Mouse (Mus musculus) small intestine, adult 2 months (tissue): ENCODE data around the gene Acaa1b. TPM values are rescaled to one million over a fixed set of nuclear protein-coding genes. Genes with fewer than 3 reads are reported as not detected.

ENCODE experiments used
- H3K27ac ChIP-seq: fragments of 200-500 bp; 2 replicates; pipeline ENCODE4 v1.5.1; 2012; ENCODE audit warnings: low read depth, low read length, control low read depth, inconsistent platforms; ENCODE audit not compliant: insufficient read depth
- H3K27me3 ChIP-seq: fragments of 200-500 bp; 2 replicates; pipeline ENCODE4 v1.6.1; 2012; ENCODE audit warnings: mild to moderate bottlenecking, moderate library complexity, low read length, inconsistent platforms; ENCODE audit not compliant: control insufficient read depth, insufficient read depth
- H3K36me3 ChIP-seq: fragments of 200-500 bp; 2 replicates; pipeline ENCODE4 v1.6.1; 2012; ENCODE audit warnings: mild to moderate bottlenecking, low read length, control low read depth, inconsistent platforms; ENCODE audit not compliant: control insufficient read depth, insufficient read depth
- H3K4me1 ChIP-seq: fragments of 200-500 bp; 2 replicates; pipeline ENCODE4 v1.6.1; 2012; ENCODE audit warnings: low read length, inconsistent platforms, mixed read lengths; ENCODE audit not compliant: control insufficient read depth, insufficient read depth, insufficient read length
- H3K4me3 ChIP-seq: fragments of 200-500 bp; 2 replicates; pipeline ENCODE4 v1.5.1; 2012; ENCODE audit warnings: low read depth, mild to moderate bottlenecking, control low read depth, inconsistent platforms, low read length, moderate library complexity
- CTCF ChIP-seq: fragments of 200-500 bp; IDR thresholded peaks from 2 replicates; pipeline ENCODE4 v1.5.1; 2012; ENCODE audit warnings: low read depth, mild to moderate bottlenecking, control low read depth, inconsistent platforms, low read length, moderate library complexity, mixed read lengths; ENCODE audit not compliant: insufficient replicate concordance, insufficient read length; ENCODE audit errors: extremely low read depth
- POLR2A ChIP-seq: fragments of 200-500 bp; IDR thresholded peaks from 2 replicates; pipeline ENCODE4 v1.6.1; 2012; ENCODE audit warnings: low read depth, mild to moderate bottlenecking, control low read depth, inconsistent platforms, low read length, moderate library complexity
- WGBS: fragments of 180-500 bp; shearing (Covaris S2); methylation state at CpG from one replicate; pipeline ENCODE4 v1.1.7; 2018; 5-methylcytosine and 5-hydroxymethylcytosine counted together
- polyA plus RNA-seq: library from polyadenylated mRNA; depleted of rRNA; stranded (reverse); fragments of >200 nt; gene quantifications from 2 replicates; pipeline ENCODE4 v1.2.3, GENCODE M21; 2012

The Acaa1b gene
- polyA plus RNA-seq, 1 experiment = 15.8 TPM

GRCm38 (mm10) chr9:119192202-119192990 lies 35.5 kb upstream of the Acaa1b start:
- Histone ChIP-seq H3K27me3 (no peaks in the 10 kb centered on the region), H3K27ac (peak overlapping the region; percentile 59), H3K36me3 (no peaks in the 10 kb centered on the region), H3K4me1 (peaks cover 3% of the 10 kb centered on the region; the same call in 1 of the 2 replicates), H3K4me3 (no peak overlapping the region)
- TF ChIP-seq POLR2A (no peak), CTCF (peak; percentile 81)
- WGBS = 26% methylated on average over 11 of the region's 11 CpGs

- TF ChIP-seq POLR2A (no peak), CTCF (no peak)
- H3K27ac ChIP-seq = no peak overlapping the region
- no peaks in the 10 kb centered on the region for H3K27me3 ChIP-seq
- no peak overlapping the region for H3K4me3 ChIP-seq
- no peaks in the 10 kb centered on the region for H3K4me1 ChIP-seq
- H3K36me3 ChIP-seq = no peaks in the 10 kb centered on the region
- 25% methylated on average over 3 of the region's 3 CpGs for WGBS
Observed at GRCm38 (mm10) chr9:119181241-119181728, 24.4 kb upstream of the Acaa1b start.

GRCm38 (mm10) chr9:119179292-119179691 lies 22.4 kb upstream of the Acaa1b start:
- Histone ChIP-seq H3K4me3 (no peak overlapping the region), H3K27me3 (no peaks in the 10 kb centered on the region), H3K36me3 (no peaks in the 10 kb centered on the region), H3K4me1 (no peaks in the 10 kb centered on the region), H3K27ac (no peak overlapping the region)
- 88% methylated on average over 11 of the region's 11 CpGs for WGBS
- TF ChIP-seq CTCF (no peak), POLR2A (no peak)

GRCm38 (mm10) chr9:119167608-119168007 lies 10.7 kb upstream of the Acaa1b start:
- Histone ChIP-seq H3K4me1 (peaks cover 18% of the 10 kb centered on the region; the same call in 1 of the 2 replicates), H3K27ac (no peak overlapping the region), H3K4me3 (no peak overlapping the region), H3K27me3 (no peaks in the 10 kb centered on the region), H3K36me3 (no peaks in the 10 kb centered on the region)
- WGBS = 84% methylated on average over 2 of the region's 2 CpGs
- TF ChIP-seq POLR2A = no peak
- no peak for TF ChIP-seq CTCF

GRCm38 (mm10) chr9:119165548-119165947 lies 8.7 kb upstream of the Acaa1b start:
- no peaks in the 10 kb centered on the region for H3K27me3 ChIP-seq
- H3K27ac ChIP-seq = peak overlapping the region; percentile 81
- H3K36me3 ChIP-seq = no peaks in the 10 kb centered on the region
- TF ChIP-seq CTCF (no peak), POLR2A (no peak)
- WGBS = 31% methylated on average over 6 of the region's 6 CpGs
- H3K4me3 ChIP-seq = no peak overlapping the region
- H3K4me1 ChIP-seq = peaks cover 18% of the 10 kb centered on the region; the same call in 1 of the 2 replicates

GRCm38 (mm10) chr9:119164743-119165142 lies 7.8 kb upstream of the Acaa1b start:
- TF ChIP-seq CTCF (no peak), POLR2A (no peak)
- Histone ChIP-seq H3K27me3 (no peaks in the 10 kb centered on the region), H3K27ac (peak overlapping the region; percentile 81), H3K4me1 (peaks cover 18% of the 10 kb centered on the region; the same call in 1 of the 2 replicates), H3K36me3 (no peaks in the 10 kb centered on the region), H3K4me3 (no peak overlapping the region)
- WGBS = 45% methylated on average over 7 of the region's 7 CpGs

GRCm38 (mm10) chr9:119160689-119161088 lies 3.8 kb upstream of the Acaa1b start:
- peaks cover 12% of the 10 kb centered on the region for H3K4me1 ChIP-seq
- no peaks in the 10 kb centered on the region for H3K27me3 ChIP-seq
- H3K27ac ChIP-seq = no peak overlapping the region
- no peak overlapping the region for H3K4me3 ChIP-seq
- TF ChIP-seq POLR2A = no peak
- TF ChIP-seq CTCF = no peak
- H3K36me3 ChIP-seq = no peaks in the 10 kb centered on the region
- WGBS = 80% methylated on average over 3 of the region's 3 CpGs
